Mouse (Mus musculus) kidney, adult 2 months (tissue): ENCODE data around the gene Ipo7.

Source experiments
- CTCF ChIP-seq: fragments of 200-500 bp; conservative IDR thresholded peaks from 2 replicates; pipeline ENCODE4 v1.5.1; 2011; ENCODE audit warnings: low read depth, mild to moderate bottlenecking, control low read depth, low read length, moderate library complexity, mixed read lengths; ENCODE audit not compliant: insufficient read depth, insufficient read length
- POLR2A ChIP-seq: fragments of 200-500 bp; IDR thresholded peaks from one replicate; pipeline ENCODE4 v1.6.1; 2011; ENCODE audit warnings: low read depth, low read length, control low read depth

DNA sequence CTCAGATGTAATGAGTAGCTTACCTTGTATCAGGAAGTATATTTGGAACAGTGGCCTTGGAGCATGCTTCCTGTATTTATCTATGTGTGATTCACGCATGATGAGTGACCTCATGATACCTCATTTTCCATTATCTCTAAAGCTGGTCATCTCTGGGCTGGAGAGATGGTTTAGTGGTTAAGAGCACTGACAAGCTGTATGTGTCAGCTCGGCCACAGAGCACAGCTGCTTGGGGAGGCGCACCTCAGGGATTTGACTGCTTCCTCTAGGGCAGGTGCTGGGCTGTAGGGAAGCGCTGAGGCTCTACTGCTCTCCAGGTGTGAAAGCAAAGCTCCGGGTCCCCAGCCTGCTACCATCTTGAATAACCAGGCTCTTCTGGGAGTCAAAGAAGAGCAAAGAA is 60.1 kb downstream of the Ipo7 start:
- TF ChIP-seq POLR2A (no peak), CTCF (no peak)
